Comparison of ENCODE assay signal across 8 mouse cellular contexts in genomic region chr7:30729396-30730063, GRCm38 (mm10). TPM values are rescaled to one million over a fixed set of nuclear protein-coding genes. Genes with fewer than 3 reads are reported as not detected.
DNase-seq lines count a peak whose midpoint lies in the region; ATAC-seq and TF ChIP-seq lines count a peak whose summit lies in the region.

TSS of gene Tmem147 (minus strand) at chr7:30729540.

- intact Hi-C loops in heart, adult 2 months (cut with DNase I): loop anchor here (1.0 to 5.0 kb wide), 2 partner anchors 64 to 77 kb away; partner anchors contain the start of gene Rbm42

- no peaks in the 10 kb centered on the region for H3K9me3 ChIP-seq in embryonic facial prominence, embryonic 14.5 days (ENCODE audit: control insufficient read depth, low read length)
- H3K9me3 ChIP-seq in limb, embryonic 13.5 days: no peaks in the 10 kb centered on the region
- no peaks in the 10 kb centered on the region for H3K9me3 ChIP-seq in midbrain, embryonic 16.5 days (replicated peaks; ENCODE audit: control insufficient read depth, low read length, poor library complexity, severe bottlenecking)

- peak within 1 kb of the TSS; percentile 81 for H3K4me3 ChIP-seq in embryonic facial prominence, embryonic 14.5 days (ENCODE audit: low read depth, low read length)
- H3K4me3 ChIP-seq in heart, adult 2 months: peak within 1 kb of the TSS; percentile 86
- peak within 1 kb of the TSS; percentile 82 for H3K4me3 ChIP-seq in limb, embryonic 13.5 days
- peak within 1 kb of the TSS; percentile 69 for H3K4me3 ChIP-seq in midbrain, embryonic 16.5 days (ENCODE audit: low read depth, low read length)

- TF ChIP-seq CTCF in heart, adult 2 months (IDR thresholded peaks at IDR 0.05): peak; percentile 55

- H3K27ac ChIP-seq in embryonic facial prominence, embryonic 14.5 days (replicated peaks; ENCODE audit: low read depth, low read length): peak within 1 kb of the TSS; percentile 85
- peak within 1 kb of the TSS; percentile 93 for H3K27ac ChIP-seq in heart, adult 2 months
- H3K27ac ChIP-seq in limb, embryonic 13.5 days: peak within 1 kb of the TSS; percentile 85
- H3K27ac ChIP-seq in midbrain, embryonic 16.5 days (ENCODE audit: low read length): peak within 1 kb of the TSS; percentile 93

- WGBS in embryonic facial prominence, embryonic 14.5 days: under 1% methylated on average over 33 of the region's 60 CpGs
- WGBS in heart, adult 2 months: under 1% methylated on average over 60 of the region's 60 CpGs
- WGBS in limb, embryonic 13.5 days: under 1% methylated on average over 60 of the region's 60 CpGs
- WGBS in midbrain, embryonic 16.5 days: under 1% methylated on average over 60 of the region's 60 CpGs

- H3K9ac ChIP-seq in embryonic facial prominence, embryonic 14.5 days (ENCODE audit: low read depth, low read length): peak within 1 kb of the TSS; percentile 84
- H3K9ac ChIP-seq in heart, adult 2 months (ENCODE audit: low read depth, low read length): peak within 1 kb of the TSS; percentile 92
- peak within 1 kb of the TSS; percentile 91 for H3K9ac ChIP-seq in limb, embryonic 13.5 days
- peak within 1 kb of the TSS; percentile 87 for H3K9ac ChIP-seq in midbrain, embryonic 16.5 days (ENCODE audit: low read depth, low read length)

- peaks cover 18% of the 10 kb centered on the region for H3K4me1 ChIP-seq in embryonic facial prominence, embryonic 14.5 days (ENCODE audit: control insufficient read depth, insufficient read depth, low read length)
- peaks cover 5% of the 10 kb centered on the region for H3K4me1 ChIP-seq in heart, adult 2 months (ENCODE audit: control insufficient read depth, insufficient read depth, low read length)
- H3K4me1 ChIP-seq in limb, embryonic 13.5 days: peaks cover 20% of the 10 kb centered on the region
- peaks cover 21% of the 10 kb centered on the region for H3K4me1 ChIP-seq in midbrain, embryonic 16.5 days (ENCODE audit: control insufficient read depth, insufficient read depth, low read length)

- peak; percentile 99 for ATAC-seq in embryonic facial prominence, embryonic 14.5 days (ENCODE audit: low read depth)
- peak; percentile 97 for ATAC-seq in limb, embryonic 13.5 days (ENCODE audit: low FRiP score, low read depth)
- ATAC-seq in midbrain, embryonic 16.5 days: peak; percentile 96

- peak; percentile 78; the same call in 1 of the 2 replicates for TF ChIP-seq EP300 in heart, adult 2 months (IDR thresholded peaks at IDR 0.05; ENCODE audit: insufficient read depth, low read depth, low read length)

- TF ChIP-seq POLR2A in heart, adult 2 months (IDR thresholded peaks at IDR 0.05; ENCODE audit: insufficient read depth, low read depth, low read length): peak; percentile 86

- H3K27me3 ChIP-seq in embryonic facial prominence, embryonic 14.5 days (replicated peaks; ENCODE audit: control insufficient read depth, insufficient read depth, low read length): no peaks in the 10 kb centered on the region
- no peaks in the 10 kb centered on the region for H3K27me3 ChIP-seq in heart, adult 2 months (ENCODE audit: control insufficient read depth, insufficient read depth, low read length)
- no peaks in the 10 kb centered on the region for H3K27me3 ChIP-seq in limb, embryonic 13.5 days
- H3K27me3 ChIP-seq in midbrain, embryonic 16.5 days (ENCODE audit: control insufficient read depth, insufficient read depth, low read depth, low read length): no peaks in the 10 kb centered on the region

- H3K4me2 ChIP-seq in embryonic facial prominence, embryonic 14.5 days (ENCODE audit: low read depth, low read length): peak within 1 kb of the TSS; percentile 70
- H3K4me2 ChIP-seq in limb, embryonic 13.5 days (replicated peaks): peak within 1 kb of the TSS; percentile 79
- peak within 1 kb of the TSS; percentile 71 for H3K4me2 ChIP-seq in midbrain, embryonic 16.5 days (ENCODE audit: low read length)

- no peaks in the 10 kb centered on the region for H3K79me2 ChIP-seq in heart, adult 2 months (replicated peaks; ENCODE audit: control insufficient read depth, insufficient read depth, low read length)

- H3K36me3 ChIP-seq in embryonic facial prominence, embryonic 14.5 days (ENCODE audit: control insufficient read depth, insufficient read depth, low read length): peaks cover 18% of the 10 kb centered on the region
- no peaks in the 10 kb centered on the region; the same call in 1 of the 2 replicates for H3K36me3 ChIP-seq in heart, adult 2 months (ENCODE audit: control insufficient read depth, insufficient read depth, low read length)
- H3K36me3 ChIP-seq in limb, embryonic 13.5 days: peaks cover 44% of the 10 kb centered on the region
- H3K36me3 ChIP-seq in midbrain, embryonic 16.5 days (ENCODE audit: control insufficient read depth, insufficient read depth, low read length): peaks cover 5% of the 10 kb centered on the region

- DNase-seq in 3T3-L1 (ENCODE audit: low read depth, low spot score): peak; percentile 93
- peak; percentile 79 to 89 for DNase-seq in adrenal gland, postnatal 4 days (ENCODE audit: low spot score in 2 of 2)
- peak; percentile 98 for DNase-seq in embryonic facial prominence, embryonic 14.5 days (ENCODE audit: low spot score)
- peak; percentile 96 to 99 for DNase-seq in heart, adult 2 months
- peak; percentile 97 to 98 for DNase-seq in kidney, adult 8-10 months
- peak; percentile 93 to 97 for DNase-seq in spleen, postnatal 10 days (ENCODE audit: low spot score in 2 of 2)

RNA-seq across cellular contexts. Expression of gene Tmem147, which starts in this region (rescaled TPM):
- 100 to 1,000 TPM; 170 to 181 TPM for total RNA-seq in adrenal gland, postnatal 4 days (2021)
- polyA plus RNA-seq in embryonic facial prominence, embryonic 14.5 days (2014; fragmentation: Nextera tagmentation; extraction: Ambion mirVana): 212 and 214 TPM in 2 replicates
- total RNA-seq in heart, adult 2 months (2021): 100 to 1,000 TPM; 219 to 241 TPM
- 293 and 357 TPM in 2 replicates for polyA plus RNA-seq in heart, adult 2 months (2012; rRNA removed)
- 187 and 189 TPM in 2 replicates for polyA plus RNA-seq in limb, embryonic 13.5 days (2015; fragmentation: Nextera tagmentation; extraction: Ambion mirVana)
- polyA plus RNA-seq in midbrain, embryonic 16.5 days (2015; fragmentation: Nextera tagmentation; extraction: Ambion mirVana): 233 and 254 TPM in 2 replicates

Comparison
In these comparisons a context has a peak if more than half of its experiments do, and no peak if none do; other contexts are left out.
1. Peak in every context shown above with its lines: DNase-seq, ATAC-seq, H3K4me3 ChIP-seq and H3K27ac ChIP-seq.